Mouse (Mus musculus): ENCODE data around the gene Rbm8a2.

GRCm38 (mm10) chr1:175936282-175936737 lies 42.6 kb downstream of the Rbm8a2 start:
- TF ChIP-seq MAFK (IDR thresholded peaks at IDR 0.05; ENCODE audit: insufficient read depth, low read depth, low read length) (no peak), ZNF384 (IDR thresholded peaks at IDR 0.05; ENCODE audit: low read depth, low read length) (no peak)

Measured in ES-E14 (cell line).